Mouse (Mus musculus): ENCODE results near the gene Tmem116. TPM values are rescaled to one million over a fixed set of nuclear protein-coding genes. Genes with fewer than 3 reads are reported as not detected.
A peak's percentile ranks its signal among the peaks of the same experiment; 100 is the strongest.

The Tmem116 gene
- 0.70 and 7.2 TPM in 2 replicates for polyA plus RNA-seq (2012; rRNA removed)

DNA sequence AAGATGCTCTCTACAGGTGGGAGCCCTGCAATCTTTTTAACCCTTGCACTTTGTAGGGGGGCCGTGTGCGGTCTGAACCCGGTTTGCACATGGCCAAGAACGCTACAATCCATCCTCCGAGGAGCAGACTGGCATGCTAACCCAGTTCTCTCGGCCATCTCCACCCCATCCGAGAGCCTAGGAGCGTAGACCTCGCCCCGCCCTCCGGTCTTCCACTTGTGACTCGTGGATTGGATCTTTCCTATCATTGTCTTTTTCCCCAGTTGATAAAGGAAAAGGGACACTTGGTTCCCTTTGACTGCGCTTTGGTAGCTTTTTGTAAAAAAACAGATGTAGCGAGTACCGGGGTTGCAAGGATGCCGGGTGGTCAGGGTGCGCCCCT lies at the start of gene Tmem116:
Gene Tmem116, plus strand, starts transcription at position 250 of the 382 bp plus-strand sequence.
- Histone ChIP-seq H3K36me3 (ENCODE audit: control insufficient read depth, insufficient read depth, low read length) (peaks cover 12% of the 10 kb centered on the region), H3K27ac (ENCODE audit: insufficient read depth, low read depth, low read length) (peak within 1 kb of the TSS; percentile 87), H3K27me3 (ENCODE audit: control insufficient read depth, insufficient read depth, low read length) (no peaks in the 10 kb centered on the region), H3K4me1 (ENCODE audit: control insufficient read depth, insufficient read depth, insufficient read length, low read length) (peaks cover 24% of the 10 kb centered on the region), H3K4me3 (ENCODE audit: low read depth, low read length) (peak within 1 kb of the TSS; percentile 87)
- 0% methylated on average over 17 of the region's 17 CpGs for WGBS
- TF ChIP-seq POLR2A (IDR thresholded peaks at IDR 0.05; ENCODE audit: low read depth, low read length) (no peak), CTCF (IDR thresholded peaks at IDR 0.05; ENCODE audit: extremely low read depth, insufficient read length, insufficient replicate concordance, low read depth, low read length) (no peak)

DNA sequence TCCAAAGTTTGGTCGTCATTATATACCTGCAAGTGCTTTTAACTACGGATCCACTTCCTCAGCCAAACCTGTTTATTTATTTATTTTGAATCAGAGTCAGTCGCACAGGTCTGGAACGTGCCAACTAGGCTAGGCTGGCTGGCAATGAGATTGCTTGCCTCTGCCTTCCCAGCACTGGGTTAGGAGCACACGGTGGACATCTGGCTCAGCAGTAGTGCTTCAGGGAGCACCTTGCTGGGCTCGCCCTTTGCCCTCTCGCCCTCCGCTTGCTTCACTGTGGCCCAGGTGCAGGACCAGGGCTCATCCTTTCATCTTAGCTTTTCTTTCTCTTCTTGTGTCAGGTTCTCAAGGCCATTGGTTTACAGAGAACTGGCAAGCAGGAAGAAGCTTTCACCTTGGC lies 43.8 kb upstream of the Tmem116 start:
- H3K27ac ChIP-seq (ENCODE audit: insufficient read depth, low read depth, low read length): no peak overlapping the region
- WGBS: 56% methylated on average over 8 of the region's 8 CpGs
- TF ChIP-seq POLR2A (IDR thresholded peaks at IDR 0.05; ENCODE audit: low read depth, low read length) (no peak), CTCF (IDR thresholded peaks at IDR 0.05; ENCODE audit: extremely low read depth, insufficient read length, insufficient replicate concordance, low read depth, low read length) (no peak)

DNA sequence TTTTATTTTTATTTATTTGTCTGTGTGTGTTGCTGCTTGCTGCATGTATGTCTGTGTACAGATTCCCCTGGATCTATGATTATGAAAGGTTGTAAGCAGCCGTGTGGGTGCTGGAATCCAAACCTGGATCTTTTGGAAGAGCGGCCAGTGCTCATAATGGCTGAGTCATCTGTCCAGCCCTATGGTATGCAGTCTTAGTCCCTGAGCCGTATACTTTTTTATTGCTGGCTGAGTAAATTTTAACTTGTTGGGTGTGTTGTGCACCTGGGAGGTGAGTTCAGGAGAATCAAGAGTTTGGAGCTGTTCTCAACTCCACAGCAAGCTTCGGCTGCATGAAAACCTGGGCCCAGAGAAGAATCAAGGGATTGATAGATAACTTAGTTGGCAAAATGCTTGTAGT lies 40.7 kb upstream of the Tmem116 start:
- Histone ChIP-seq H3K27ac (ENCODE audit: insufficient read depth, low read depth, low read length) (peak overlapping the region; percentile 7; the same call in 1 of the 2 replicates), H3K27me3 (ENCODE audit: control insufficient read depth, insufficient read depth, low read length) (no peaks in the 10 kb centered on the region), H3K4me1 (ENCODE audit: control insufficient read depth, insufficient read depth, insufficient read length, low read length) (peaks cover 8% of the 10 kb centered on the region; the same call in 1 of the 2 replicates), H3K4me3 (ENCODE audit: low read depth, low read length) (no peak overlapping the region), H3K36me3 (ENCODE audit: control insufficient read depth, insufficient read depth, low read length) (peaks cover 35% of the 10 kb centered on the region)
- TF ChIP-seq POLR2A (IDR thresholded peaks at IDR 0.05; ENCODE audit: low read depth, low read length): no peak
- no peak for TF ChIP-seq CTCF (IDR thresholded peaks at IDR 0.05; ENCODE audit: extremely low read depth, insufficient read length, insufficient replicate concordance, low read depth, low read length)
- 33% methylated on average over 4 of the region's 4 CpGs for WGBS

More for the DNA sequence above, 43.8 kb upstream of the Tmem116 start:
- Histone ChIP-seq H3K4me1 (ENCODE audit: control insufficient read depth, insufficient read depth, insufficient read length, low read length) (peaks cover 8% of the 10 kb centered on the region; the same call in 1 of the 2 replicates), H3K36me3 (ENCODE audit: control insufficient read depth, insufficient read depth, low read length) (peaks cover 15% of the 10 kb centered on the region), H3K27me3 (ENCODE audit: control insufficient read depth, insufficient read depth, low read length) (no peaks in the 10 kb centered on the region), H3K4me3 (ENCODE audit: low read depth, low read length) (no peak overlapping the region)

DNA sequence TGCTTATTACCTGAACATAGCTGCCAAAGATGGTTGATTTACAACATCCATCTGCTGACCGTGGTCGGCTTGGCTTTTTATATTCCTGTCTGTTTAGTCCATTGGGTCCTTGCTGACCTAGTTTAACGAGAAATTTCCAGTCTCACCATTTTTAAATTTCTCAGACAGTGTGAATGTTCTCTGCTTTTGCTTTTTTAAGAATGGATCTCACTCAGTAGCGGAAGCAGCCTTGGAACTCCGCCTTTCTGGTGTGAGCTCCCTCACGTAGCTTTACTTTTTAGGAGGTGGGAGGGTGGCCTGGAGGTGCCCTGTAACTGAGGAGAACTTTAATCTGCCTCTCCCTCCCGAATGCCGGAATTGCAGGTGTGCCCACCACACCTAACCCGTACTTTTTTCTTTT lies 31.0 kb upstream of the Tmem116 start:
- Histone ChIP-seq H3K27ac (ENCODE audit: insufficient read depth, low read depth, low read length) (no peak overlapping the region), H3K4me3 (ENCODE audit: low read depth, low read length) (no peak overlapping the region), H3K36me3 (ENCODE audit: control insufficient read depth, insufficient read depth, low read length) (peaks cover 67% of the 10 kb centered on the region), H3K27me3 (ENCODE audit: control insufficient read depth, insufficient read depth, low read length) (no peaks in the 10 kb centered on the region), H3K4me1 (ENCODE audit: control insufficient read depth, insufficient read depth, insufficient read length, low read length) (peaks cover 3% of the 10 kb centered on the region; the same call in 1 of the 2 replicates)
- TF ChIP-seq CTCF (IDR thresholded peaks at IDR 0.05; ENCODE audit: extremely low read depth, insufficient read length, insufficient replicate concordance, low read depth, low read length) (no peak), POLR2A (IDR thresholded peaks at IDR 0.05; ENCODE audit: low read depth, low read length) (no peak)
- 92% methylated on average over 9 of the region's 9 CpGs for WGBS

DNA sequence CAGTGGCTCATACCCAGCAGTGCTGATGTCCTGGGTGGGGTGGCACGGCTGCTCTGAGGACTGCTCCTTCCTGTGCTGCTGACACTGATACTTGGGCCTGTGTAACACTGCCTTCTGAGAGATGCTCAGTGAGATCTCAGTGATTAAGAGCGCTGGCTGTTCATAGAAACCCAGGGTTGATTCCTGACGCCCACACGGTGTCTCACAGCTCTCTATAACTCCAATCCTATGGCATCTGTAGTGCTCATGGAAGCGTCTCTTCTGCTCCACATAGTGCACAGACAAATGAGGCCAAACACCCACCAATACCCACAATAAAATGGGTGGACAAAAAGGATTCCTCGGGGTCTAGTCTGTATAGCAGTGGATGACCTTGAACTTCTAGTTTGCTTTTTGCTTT lies 28.9 kb upstream of the Tmem116 start:
- no peaks in the 10 kb centered on the region for H3K27me3 ChIP-seq (ENCODE audit: control insufficient read depth, insufficient read depth, low read length)
- H3K4me3 ChIP-seq (ENCODE audit: low read depth, low read length): no peak overlapping the region
- no peak overlapping the region for H3K27ac ChIP-seq (ENCODE audit: insufficient read depth, low read depth, low read length)
- H3K36me3 ChIP-seq (ENCODE audit: control insufficient read depth, insufficient read depth, low read length): peaks cover 67% of the 10 kb centered on the region
- no peak for TF ChIP-seq POLR2A (IDR thresholded peaks at IDR 0.05; ENCODE audit: low read depth, low read length)
- no peak for TF ChIP-seq CTCF (IDR thresholded peaks at IDR 0.05; ENCODE audit: extremely low read depth, insufficient read length, insufficient replicate concordance, low read depth, low read length)
- H3K4me1 ChIP-seq (ENCODE audit: control insufficient read depth, insufficient read depth, insufficient read length, low read length): peaks cover 3% of the 10 kb centered on the region; the same call in 1 of the 2 replicates
- WGBS: 91% methylated on average over 6 of the region's 6 CpGs

DNA sequence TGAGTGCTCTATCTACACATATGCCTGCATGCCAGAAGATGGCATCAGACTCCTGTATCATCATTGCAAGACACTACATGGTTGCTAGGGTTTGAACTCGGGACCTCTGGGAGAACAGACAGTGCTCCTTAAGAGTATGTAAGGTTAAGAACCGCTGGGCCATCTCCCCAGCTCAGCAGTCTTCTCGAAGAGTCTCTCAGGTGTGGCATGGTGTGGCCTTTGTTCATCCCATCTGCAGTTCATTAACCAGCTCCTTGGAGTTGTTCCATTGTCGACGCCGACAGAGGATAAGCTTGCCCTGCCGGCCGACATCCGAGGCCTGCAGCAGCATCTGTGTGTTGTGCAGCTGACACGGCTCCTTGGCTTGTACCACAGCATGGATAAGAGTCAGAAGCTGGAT lies 28.4 kb upstream of the Tmem116 start:
- Histone ChIP-seq H3K27me3 (ENCODE audit: control insufficient read depth, insufficient read depth, low read length) (no peaks in the 10 kb centered on the region), H3K27ac (ENCODE audit: insufficient read depth, low read depth, low read length) (no peak overlapping the region), H3K4me1 (ENCODE audit: control insufficient read depth, insufficient read depth, insufficient read length, low read length) (peaks cover 3% of the 10 kb centered on the region; the same call in 1 of the 2 replicates), H3K4me3 (ENCODE audit: low read depth, low read length) (no peak overlapping the region), H3K36me3 (ENCODE audit: control insufficient read depth, insufficient read depth, low read length) (peaks cover 67% of the 10 kb centered on the region)
- 46% methylated on average over 10 of the region's 10 CpGs for WGBS
- no peak for TF ChIP-seq CTCF (IDR thresholded peaks at IDR 0.05; ENCODE audit: extremely low read depth, insufficient read length, insufficient replicate concordance, low read depth, low read length)
- no peak for TF ChIP-seq POLR2A (IDR thresholded peaks at IDR 0.05; ENCODE audit: low read depth, low read length)

DNA sequence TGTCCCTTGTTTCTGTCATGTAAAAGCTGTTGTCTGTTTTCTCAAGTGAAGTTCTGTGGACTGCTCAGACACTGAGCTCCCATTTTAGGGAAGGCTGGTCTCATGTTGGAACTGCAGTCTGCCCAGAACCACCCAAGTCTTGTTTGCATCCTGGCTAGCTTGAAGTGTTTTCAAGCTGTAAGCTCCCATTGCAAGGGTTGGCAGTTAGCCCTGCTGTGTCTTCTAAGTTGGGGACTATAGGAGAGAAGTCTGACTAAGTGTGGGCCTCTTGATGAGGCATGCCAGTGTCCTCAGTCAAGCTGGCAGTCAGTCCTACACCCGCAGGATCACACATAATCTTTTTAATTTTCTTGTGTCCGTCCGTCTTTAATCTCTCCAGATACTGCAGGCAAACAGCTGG lies 22.7 kb upstream of the Tmem116 start:
- no peak for TF ChIP-seq CTCF (IDR thresholded peaks at IDR 0.05; ENCODE audit: extremely low read depth, insufficient read length, insufficient replicate concordance, low read depth, low read length)
- no peak for TF ChIP-seq POLR2A (IDR thresholded peaks at IDR 0.05; ENCODE audit: low read depth, low read length)
- H3K27ac ChIP-seq (ENCODE audit: insufficient read depth, low read depth, low read length): no peak overlapping the region
- peaks cover 81% of the 10 kb centered on the region for H3K36me3 ChIP-seq (ENCODE audit: control insufficient read depth, insufficient read depth, low read length)
- no peaks in the 10 kb centered on the region for H3K4me1 ChIP-seq (ENCODE audit: control insufficient read depth, insufficient read depth, insufficient read length, low read length)
- no peak overlapping the region for H3K4me3 ChIP-seq (ENCODE audit: low read depth, low read length)
- H3K27me3 ChIP-seq (ENCODE audit: control insufficient read depth, insufficient read depth, low read length): no peaks in the 10 kb centered on the region
- 95% methylated on average over 3 of the region's 3 CpGs for whole genome bisulfite sequencing
